Mouse (Mus musculus) layer of hippocampus, adult 11-12 months (tissue): ENCODE data around the gene Cfap74.
A peak's percentile ranks its signal among the peaks of the same experiment; 100 is the strongest.

Source experiments
- DNase-seq: peaks from one replicate; pipeline ENCODE4 v3.0.0; 2022; ENCODE audit warnings: low spot score

Gene Cfap74

GRCm38 (mm10) chr4:155409058-155409776 lies at the start of gene Cfap74:
TSS of gene Cfap74 (plus strand) at chr4:155409190.
- DNase-seq, result peak; percentile 88

DNA sequence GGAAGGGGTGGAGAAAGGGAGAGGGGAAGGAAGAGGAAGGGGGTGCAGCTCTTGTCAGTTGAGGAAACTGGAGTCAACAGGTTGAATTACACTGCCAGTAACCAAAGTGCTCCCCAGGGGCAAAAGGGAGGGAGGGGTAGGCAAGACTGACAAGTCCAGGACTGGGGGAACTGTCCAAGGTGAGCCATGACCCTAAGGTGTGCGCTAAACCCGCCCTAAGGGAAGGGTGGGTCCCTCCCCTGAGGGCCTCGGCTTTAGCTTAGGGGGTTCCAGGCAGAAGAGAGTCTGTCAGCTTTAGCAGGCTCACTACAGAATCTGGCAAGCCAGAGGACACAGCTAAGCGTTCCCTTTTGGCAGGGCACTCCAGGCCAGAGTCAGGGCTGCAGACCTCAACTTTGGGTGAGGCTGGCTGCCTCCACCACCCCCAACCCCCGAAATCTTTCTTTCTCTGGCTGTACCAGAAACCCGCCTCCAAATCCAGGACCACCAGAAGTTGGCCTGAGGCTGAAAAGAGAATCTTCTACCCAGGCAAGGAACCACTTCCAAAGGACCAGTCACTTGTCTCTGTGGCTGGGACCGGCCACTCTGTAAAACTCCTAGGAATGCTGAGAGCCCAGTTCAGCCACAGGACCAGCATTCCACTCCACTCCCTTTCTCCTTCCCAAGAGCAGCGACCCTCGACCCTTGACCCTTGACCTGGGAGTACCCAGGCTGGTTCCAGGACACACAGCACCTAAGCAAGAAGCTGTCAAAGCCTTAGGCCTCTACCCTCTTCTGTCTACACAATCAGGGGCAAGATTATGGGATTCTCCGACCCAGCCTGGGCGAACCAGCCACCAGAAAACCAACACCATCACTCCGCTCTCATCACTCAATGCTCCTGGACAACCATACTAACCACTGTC lies 49.2 kb upstream of the Cfap74 start:
- no peak for DNase-seq

DNA sequence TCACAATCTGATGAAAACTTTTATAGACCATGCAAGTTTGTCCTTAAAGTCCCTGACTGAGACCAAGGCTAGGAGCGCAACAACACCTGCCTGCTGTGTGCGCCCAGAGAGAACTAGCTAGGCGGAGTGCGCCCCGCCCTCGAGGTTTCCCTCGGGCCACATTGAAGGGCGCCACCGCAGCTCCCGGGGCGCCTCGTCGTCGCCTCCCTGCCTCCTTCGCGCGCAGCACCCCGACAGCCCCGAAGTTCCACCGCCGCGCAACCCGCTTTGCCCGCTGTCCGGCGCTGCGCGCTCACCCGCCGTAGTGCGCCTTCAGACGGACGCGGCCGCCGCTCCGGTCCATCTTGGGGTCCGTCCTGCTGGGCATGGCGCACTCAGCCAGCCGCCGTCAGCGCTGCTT lies 48.1 kb upstream of the Cfap74 start:
- DNase-seq, result no peak

GRCm38 (mm10) chr4:155361303-155361791 lies 47.6 kb upstream of the Cfap74 start, which contains the start of gene Prkcz:
TSS of gene Prkcz (minus strand) at chr4:155361361.
- peak; percentile 71 for DNase-seq

- DNase-seq, result no peak
Observed at GRCm38 (mm10) chr4:155362443-155362842, 46.5 kb upstream of the Cfap74 start.

DNA sequence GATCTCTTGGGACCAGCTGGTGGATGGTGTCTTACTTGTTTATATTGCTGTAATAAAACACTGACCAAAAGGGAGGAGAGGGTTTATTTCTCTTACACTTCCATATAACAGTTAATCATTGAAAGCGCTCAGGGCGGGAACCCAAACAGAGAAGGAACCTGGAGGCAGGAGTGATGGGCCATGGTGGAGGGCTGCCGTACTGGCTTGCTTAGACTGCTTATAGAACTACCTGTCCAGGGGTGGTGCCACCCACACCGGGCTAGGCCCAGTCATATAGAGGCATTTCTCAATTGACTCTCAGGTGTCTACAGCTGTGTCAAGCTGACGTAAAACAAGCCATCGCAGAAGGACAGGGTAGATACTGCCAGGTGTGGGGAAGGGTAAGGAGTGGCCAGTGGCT lies 42.2 kb upstream of the Cfap74 start:
- DNase-seq, result no peak

DNA sequence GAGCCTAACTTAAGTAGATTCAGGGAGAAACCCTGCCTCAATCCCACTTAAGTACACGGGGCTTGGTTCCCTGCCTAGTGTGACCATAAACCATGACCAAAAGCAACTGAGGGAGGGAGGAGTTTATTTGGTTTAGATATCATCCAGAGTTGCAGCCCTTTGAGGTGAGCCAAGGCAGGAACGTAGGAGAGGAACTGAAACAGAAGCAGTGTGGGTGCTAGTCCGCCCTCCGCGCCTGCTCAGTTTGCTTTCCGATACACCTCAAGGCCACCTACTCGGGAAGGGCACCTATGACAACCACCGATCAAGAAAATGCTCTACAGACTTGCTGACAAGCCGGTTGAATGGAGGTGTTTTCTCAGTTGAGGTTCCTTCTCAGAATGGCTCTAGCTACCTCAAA lies 41.3 kb upstream of the Cfap74 start:
- no peak for DNase-seq

DNA sequence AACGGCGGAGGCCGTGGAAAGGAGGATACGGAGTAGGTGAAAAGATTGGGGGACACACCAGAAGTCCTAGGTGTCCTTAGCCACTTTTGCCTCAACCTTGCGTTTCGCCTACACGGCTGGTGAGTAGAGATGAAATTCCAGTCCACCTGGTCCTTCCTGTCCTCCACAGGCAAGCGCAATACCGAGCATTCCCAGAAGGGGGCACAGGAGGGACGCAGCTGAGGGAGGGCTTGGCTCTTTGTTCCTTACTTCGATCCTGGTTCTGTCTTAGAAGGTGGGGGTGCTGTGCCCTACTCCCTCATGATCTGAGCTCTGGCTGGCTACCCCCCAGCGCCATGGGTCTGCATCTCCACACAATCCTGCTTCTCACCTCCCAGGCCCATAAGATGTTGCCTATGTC lies 40.3 kb upstream of the Cfap74 start:
- peak; percentile 81 for DNase-seq

DNA sequence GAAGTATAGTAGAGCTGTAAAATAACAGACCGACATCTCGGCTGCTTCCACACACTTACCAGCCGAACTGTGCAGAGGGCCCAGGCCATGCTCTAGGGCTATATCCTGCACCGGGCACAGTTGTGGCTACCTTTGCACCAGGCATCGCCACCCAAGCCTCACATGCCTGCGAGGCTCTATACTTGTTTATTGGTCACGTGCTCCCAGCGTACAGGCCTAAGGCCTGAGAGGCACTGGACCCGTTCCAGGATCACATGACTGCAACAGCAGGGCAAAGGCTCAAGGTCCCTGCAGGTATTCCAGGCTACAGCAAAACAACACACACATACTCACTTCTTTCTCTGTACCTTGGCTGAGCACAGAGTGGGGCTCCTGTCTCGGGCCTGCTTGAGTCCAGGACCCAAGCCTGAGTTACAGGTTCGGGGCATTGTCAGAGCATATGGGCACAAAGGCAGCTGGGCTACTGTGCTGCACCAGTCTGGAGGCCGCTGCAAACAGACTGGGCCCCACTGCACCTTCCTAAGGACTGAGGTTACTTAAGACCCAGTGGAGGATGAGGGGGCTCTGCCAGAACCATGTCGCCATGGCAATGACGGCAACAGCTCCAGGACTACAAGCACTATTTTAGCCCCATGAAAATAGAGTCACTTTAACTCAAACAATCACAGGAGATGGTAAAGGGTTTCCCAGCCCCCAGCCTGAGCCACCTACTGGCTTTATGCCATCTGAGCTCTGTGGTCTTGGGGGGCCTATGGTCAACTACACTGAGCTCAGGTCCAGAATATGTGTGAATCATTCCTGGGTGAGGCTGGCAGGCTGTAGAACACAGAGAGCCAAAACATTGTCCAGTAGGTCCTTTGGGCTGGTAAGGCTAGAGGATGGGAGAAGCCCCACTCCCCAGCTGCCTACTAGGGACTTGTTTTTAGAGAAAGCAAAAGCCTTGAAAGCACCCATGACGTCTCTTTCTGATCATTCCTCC lies 38.0 kb upstream of the Cfap74 start:
- DNase-seq, result no peak

GRCm38 (mm10) chr4:155371797-155372735 lies 36.9 kb upstream of the Cfap74 start:
- no peak for DNase-seq

- no peak for DNase-seq
Observed at GRCm38 (mm10) chr4:155381974-155382373, 27.0 kb upstream of the Cfap74 start.

DNA sequence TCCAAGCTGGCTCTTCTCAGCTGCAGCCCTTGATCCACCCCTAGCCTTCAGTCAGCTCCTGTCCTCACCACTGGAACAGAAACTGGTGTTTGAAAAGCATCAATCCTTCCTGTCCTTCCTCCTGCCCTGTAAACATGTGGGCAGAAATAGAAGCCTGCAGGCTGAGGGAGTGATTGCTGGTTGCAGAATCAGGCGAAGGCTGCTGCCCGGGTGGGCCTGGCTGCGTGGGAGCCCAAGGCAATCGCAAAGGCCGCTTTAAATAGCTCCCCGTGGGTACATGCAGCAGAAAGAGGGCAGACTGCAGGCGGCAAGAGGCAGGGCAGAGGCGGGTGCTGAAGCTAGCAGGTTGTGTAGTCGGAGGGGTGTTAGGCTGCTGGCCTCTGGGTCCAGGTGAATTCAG lies 26.2 kb upstream of the Cfap74 start:
- peak; percentile 67 for DNase-seq

- no peak for DNase-seq
Observed at GRCm38 (mm10) chr4:155383326-155383725, 25.7 kb upstream of the Cfap74 start.

GRCm38 (mm10) chr4:155387166-155387565 lies 21.8 kb upstream of the Cfap74 start:
- no peak for DNase-seq

- no peak for DNase-seq
Observed at GRCm38 (mm10) chr4:155395471-155395870, 13.5 kb upstream of the Cfap74 start.

DNA sequence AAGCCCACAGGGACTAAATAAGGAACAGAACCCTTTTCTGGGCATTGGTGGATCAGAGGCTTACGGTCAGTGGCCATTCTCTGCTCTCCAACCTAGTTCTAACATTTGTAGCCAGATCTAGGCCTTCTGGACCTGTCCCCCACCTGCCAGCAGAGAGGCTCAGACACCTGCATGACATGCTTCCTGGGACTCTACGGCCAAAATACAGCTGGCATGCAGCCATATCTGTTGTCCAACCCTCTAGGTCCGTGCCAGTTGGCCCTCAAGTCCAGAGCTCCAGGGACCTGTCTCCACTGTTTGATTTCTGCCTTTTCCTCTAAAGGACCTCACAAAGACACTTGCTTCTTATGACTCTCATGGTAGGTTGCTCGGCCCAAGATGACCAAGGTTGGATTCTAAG lies 12.2 kb upstream of the Cfap74 start:
- DNase-seq, result no peak

GRCm38 (mm10) chr4:155397511-155398221 lies 11.3 kb upstream of the Cfap74 start, which contains the start of gene Gabrd:
TSS of gene Gabrd (minus strand) at chr4:155398112.
- DNase-seq, result no peak

DNA sequence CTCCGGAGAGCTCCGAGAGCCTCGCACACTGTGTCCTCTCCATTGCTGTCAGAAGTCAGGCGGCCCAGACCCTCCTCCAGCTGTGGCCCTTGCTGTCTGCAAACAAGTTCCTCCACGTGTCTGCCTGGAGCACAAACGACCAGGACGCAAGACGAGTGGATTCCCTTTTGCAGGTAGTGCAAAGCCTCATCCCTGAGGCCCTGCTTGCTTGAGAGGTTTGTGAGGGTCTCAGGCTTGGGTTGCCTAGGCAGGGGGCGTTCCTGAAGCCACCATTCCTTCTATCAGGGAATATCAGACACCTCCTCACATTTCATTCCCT lies 10.8 kb upstream of the Cfap74 start:
- DNase-seq, result no peak

DNA sequence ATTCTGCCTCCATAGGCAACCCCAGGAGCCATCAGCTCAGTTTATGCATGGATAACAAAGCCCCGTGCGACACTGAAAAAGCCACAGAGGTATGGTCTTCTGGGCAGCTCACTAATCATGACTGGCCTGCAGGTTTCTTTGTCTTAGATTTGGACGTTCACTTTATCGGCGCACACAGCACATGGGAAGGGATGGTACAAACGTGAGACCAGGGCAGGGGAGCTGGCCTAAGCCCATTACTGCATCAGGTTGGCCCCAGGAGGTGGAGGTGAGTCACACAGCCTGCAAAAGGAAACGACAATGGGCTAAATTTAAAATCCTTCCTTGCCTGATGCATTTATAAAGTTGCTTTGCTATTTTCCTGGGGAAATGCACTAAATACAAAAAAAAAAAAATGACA lies 7.9 kb upstream of the Cfap74 start:
- DNase-seq, result no peak

- no peak for DNase-seq
Observed at GRCm38 (mm10) chr4:155402489-155402888, 6.5 kb upstream of the Cfap74 start.
